Mouse (Mus musculus): ENCODE data around the gene Amotl1.
"Not testable (repeated sequence)": the region's sequence is repeated elsewhere in the genome, so short reads cannot be mapped to it uniquely, and the experiment has no call there.

GRCm38 (mm10) chr9:14576359-14576758 is 68.5 kb downstream of the Amotl1 start:
- TF ChIP-seq POLR2A (IDR thresholded peaks at IDR 0.05; ENCODE audit: insufficient read depth, low read length); CTCF (IDR thresholded peaks at IDR 0.05; ENCODE audit: low read depth, low read length): not testable (repeated sequence)
